Mouse (Mus musculus): ENCODE measurements at regions not wholly inside any gene's neighbourhood (a gene's known extent, or its start where the extent isn't known, plus 50 kb on each side); places are given as distances from the start of the nearest gene placed in this dataset.

- TF ChIP-seq CTCF (conservative IDR thresholded peaks at IDR 0.05; ENCODE audit: insufficient read depth, insufficient read length, low read depth, low read length) (no peak), POLR2A (IDR thresholded peaks at IDR 0.05; ENCODE audit: low read depth, low read length) (no peak)
These were observed 77.0 kb upstream of the Irx3 start for GRCm38 (mm10) chr8:91878886-91879285.

Measured in kidney, adult 2 months (tissue).